Mouse (Mus musculus) adipocyte (in vitro differentiated cells): ENCODE results near the gene Fbxw13.
"Not testable (repeated sequence)": the region's sequence is repeated elsewhere in the genome, so short reads cannot be mapped to it uniquely, and the experiment has no call there.

Source experiments
- DNase-seq: peaks from one replicate; pipeline ENCODE4 v3.0.0-alpha.2; 2016; ENCODE audit warnings: low spot score

Gene Fbxw13

GRCm38 (mm10) chr9:109195875-109196274, at the start of gene Fbxw13:
TSS of gene Fbxw13 (minus strand) at chr9:109195975.
- not testable (repeated sequence) for DNase-seq

DNA sequence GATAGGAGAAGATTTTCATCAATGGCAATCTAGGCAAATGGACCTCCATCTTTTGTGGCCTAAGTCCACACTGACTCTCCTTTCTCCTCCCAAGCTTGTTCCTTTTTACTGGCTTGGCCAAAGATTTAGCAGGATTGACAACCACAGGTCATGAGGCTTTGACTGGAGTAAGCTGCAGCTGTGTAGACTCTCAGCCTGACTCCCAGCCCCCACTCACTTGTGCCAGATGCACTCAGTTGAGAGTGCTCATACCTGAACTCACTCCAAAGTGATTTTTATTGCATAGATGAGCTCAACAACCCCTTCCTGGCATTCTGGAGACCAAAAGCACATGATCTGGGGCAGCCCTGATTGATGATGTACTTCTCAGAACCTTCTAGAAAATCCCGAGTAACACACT, 38.9 kb upstream of the Fbxw13 start, which contains the start of gene Fbxw20:
Gene Fbxw20 (minus strand): TSS at position 101 of the 400 bp plus-strand sequence.
- DNase-seq, result no peak

- DNase-seq, result no peak
These were observed 22.7 kb upstream of the Fbxw13 start for GRCm38 (mm10) chr9:109218449-109218848.

- not testable (repeated sequence) for DNase-seq
These were observed 5.6 kb upstream of the Fbxw13 start for GRCm38 (mm10) chr9:109201347-109201746.

DNA sequence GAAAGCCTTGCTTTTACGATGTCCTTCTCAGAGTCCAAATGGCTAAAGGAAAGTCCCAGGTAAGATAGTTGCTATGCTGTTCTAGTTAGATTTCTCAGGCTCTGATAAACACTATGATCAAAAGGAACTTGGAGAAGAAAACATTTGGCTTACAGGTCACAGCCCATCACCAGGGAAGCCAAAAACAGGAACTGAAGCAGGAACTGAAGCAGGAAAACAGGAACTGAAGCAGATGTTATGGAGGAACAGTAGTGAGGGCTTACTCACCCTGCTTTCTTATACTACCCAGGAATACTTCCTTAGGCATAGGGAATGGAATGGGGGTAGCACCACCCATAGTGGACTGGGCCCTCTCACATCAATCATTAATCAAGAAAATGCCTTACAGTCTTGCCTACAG, 4.6 kb upstream of the Fbxw13 start:
- no peak for DNase-seq

GRCm38 (mm10) chr9:109199353-109199752, 3.6 kb upstream of the Fbxw13 start:
- no peak for DNase-seq

DNA sequence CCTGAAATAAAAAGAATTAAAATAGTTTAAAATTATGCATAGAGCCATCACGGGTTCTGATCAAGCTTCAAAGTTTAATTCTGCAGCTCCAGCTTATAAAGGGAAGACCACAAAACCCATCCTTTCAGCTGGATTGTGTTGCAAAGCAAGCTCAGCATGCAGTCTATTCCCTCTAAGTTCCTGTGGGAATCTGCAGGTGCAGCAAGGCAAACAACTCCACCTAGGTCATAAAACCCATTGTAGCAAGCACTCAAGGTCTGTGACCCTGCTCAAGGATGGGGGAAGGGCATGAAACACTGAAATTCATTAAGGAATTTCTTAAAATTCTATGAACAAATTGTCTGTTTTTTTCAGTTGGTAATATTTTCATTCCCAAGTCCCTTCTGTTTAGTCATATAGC, 18.6 kb downstream of the Fbxw13 start:
- DNase-seq, result no peak

GRCm38 (mm10) chr9:109176301-109176700, 19.5 kb downstream of the Fbxw13 start:
- DNase-seq, result no peak

DNA sequence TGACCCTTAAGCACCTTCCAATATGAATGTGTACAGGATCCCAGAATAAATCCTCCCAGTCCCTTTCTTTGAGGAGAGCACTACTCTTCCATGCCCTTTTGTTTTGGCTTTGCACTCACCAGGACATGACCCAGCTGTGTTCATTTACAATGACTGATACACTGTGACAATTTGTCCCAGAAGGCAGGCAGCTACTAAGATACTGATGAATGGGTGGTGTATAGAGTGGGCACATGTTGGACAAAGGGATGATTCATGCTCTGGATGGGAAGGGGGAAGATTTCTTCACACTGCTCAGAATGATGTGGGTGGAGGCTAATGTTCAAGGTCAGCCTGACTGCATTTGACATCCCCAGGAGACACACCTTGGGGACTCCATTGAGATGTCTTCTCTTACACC, 28.5 kb downstream of the Fbxw13 start:
- no peak for DNase-seq

- DNase-seq, result no peak
These were observed 33.8 kb downstream of the Fbxw13 start, which contains the start of gene Fbxw21 for GRCm38 (mm10) chr9:109161941-109162340. TSS of gene Fbxw21 (minus strand) at chr9:109162041.

- not testable (repeated sequence) for DNase-seq
These were observed 55.4 kb downstream of the Fbxw13 start for GRCm38 (mm10) chr9:109140414-109140813.

DNA sequence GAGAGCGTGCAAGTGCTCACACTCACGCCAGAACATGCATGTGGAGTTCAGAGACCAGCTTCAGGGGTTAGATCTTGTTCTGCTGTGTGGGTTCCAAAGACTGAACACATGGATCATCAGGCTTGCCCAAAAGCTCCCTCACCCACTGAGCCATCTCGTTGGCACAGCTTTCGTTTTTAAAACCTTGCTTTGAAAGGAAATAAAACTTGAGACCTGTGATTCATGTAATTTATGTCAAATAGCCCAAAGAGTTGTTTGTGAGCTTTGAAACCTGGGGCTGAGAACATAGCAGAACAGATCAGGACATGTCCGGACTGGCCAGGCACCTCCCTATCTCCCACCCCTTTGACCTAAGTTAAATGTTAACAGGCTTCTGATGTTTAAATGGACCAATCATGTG, 65.7 kb downstream of the Fbxw13 start:
- no peak for DNase-seq
